Mouse (Mus musculus): Measurements from ENCODE around the gene Pbrm1. TPM values are rescaled to one million over a fixed set of nuclear protein-coding genes. Genes with fewer than 3 reads are reported as not detected.

Pbrm1 gene
- polyA plus RNA-seq, 1 experiment, result 8.3 TPM

DNA sequence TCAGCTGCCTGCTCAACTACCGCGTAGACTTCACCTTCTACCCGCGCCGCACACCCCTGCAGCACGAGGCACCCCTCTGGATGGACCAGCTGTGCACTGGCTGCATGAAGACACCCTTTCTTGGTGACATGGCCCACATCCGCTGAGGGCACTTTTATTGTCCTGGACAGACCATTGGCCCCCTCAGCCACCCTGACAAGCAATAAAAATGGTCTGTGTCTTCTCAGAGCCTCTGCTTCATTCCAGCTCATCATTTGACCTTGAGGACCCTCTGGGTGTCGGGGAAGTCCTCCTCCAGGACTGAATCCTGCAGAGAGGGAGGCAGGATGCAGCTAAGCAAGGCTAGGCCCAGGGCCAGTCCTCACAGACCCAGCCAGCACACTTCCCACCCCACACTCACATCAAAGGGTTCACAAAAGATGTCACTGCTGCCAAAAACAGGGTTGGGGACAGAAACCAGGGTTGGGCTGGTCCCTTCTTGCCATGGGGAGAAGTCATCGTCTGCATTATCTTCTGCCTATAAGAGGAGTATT lies 120.0 kb downstream of the Pbrm1 start:
- Histone ChIP-seq H3K27ac (ENCODE audit: control insufficient read depth, insufficient read depth, low read depth, low read length) (no peak overlapping the region), H3K4me1 (ENCODE audit: control insufficient read depth, insufficient read depth, low read length) (no peaks in the 10 kb centered on the region), H3K4me3 (ENCODE audit: control insufficient read depth, low read depth, low read length) (no peak overlapping the region), H3K36me3 (ENCODE audit: control insufficient read depth, insufficient read depth, low read length) (no peaks in the 10 kb centered on the region), H3K27me3 (ENCODE audit: control insufficient read depth, insufficient read depth, low read length) (no peaks in the 10 kb centered on the region)
- no peak for TF ChIP-seq POLR2A (IDR thresholded peaks at IDR 0.05; ENCODE audit: control insufficient read depth, low read depth, low read length)
- TF ChIP-seq CTCF (IDR thresholded peaks at IDR 0.05; ENCODE audit: control insufficient read depth, insufficient read depth, insufficient replicate concordance, low read depth, low read length), result no peak

- Histone ChIP-seq H3K4me1 (ENCODE audit: control insufficient read depth, insufficient read depth, low read length) (no peaks in the 10 kb centered on the region), H3K36me3 (ENCODE audit: control insufficient read depth, insufficient read depth, low read length) (no peaks in the 10 kb centered on the region), H3K27me3 (ENCODE audit: control insufficient read depth, insufficient read depth, low read length) (no peaks in the 10 kb centered on the region), H3K4me3 (ENCODE audit: control insufficient read depth, low read depth, low read length) (no peak overlapping the region), H3K27ac (ENCODE audit: control insufficient read depth, insufficient read depth, low read depth, low read length) (no peak overlapping the region)
- TF ChIP-seq POLR2A (IDR thresholded peaks at IDR 0.05; ENCODE audit: control insufficient read depth, low read depth, low read length) (no peak), CTCF (IDR thresholded peaks at IDR 0.05; ENCODE audit: control insufficient read depth, insufficient read depth, insufficient replicate concordance, low read depth, low read length) (no peak)
These were observed 120.7 kb downstream of the Pbrm1 start for GRCm38 (mm10) chr14:31139666-31140065.

DNA sequence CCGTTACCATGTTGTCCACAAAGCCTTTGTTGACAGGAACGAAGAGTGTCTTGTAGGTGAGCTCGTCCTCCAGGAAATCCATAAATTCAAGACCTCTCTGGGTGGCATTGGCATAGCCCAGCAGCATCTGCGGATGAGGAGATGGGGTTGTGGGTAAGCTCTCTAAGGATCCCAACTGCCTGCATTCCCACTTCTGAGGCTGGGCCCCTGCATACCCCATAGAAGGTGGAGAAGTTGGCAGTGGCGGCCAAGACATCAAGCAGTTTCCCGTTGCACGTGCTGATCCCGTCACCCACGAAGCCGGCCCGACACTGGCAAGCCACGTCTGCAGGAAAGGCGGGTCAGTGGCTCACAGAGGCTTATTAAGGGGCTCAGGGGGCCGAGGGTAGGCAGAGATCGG lies 121.2 kb downstream of the Pbrm1 start:
- TF ChIP-seq POLR2A (IDR thresholded peaks at IDR 0.05; ENCODE audit: control insufficient read depth, low read depth, low read length) (no peak), CTCF (IDR thresholded peaks at IDR 0.05; ENCODE audit: control insufficient read depth, insufficient read depth, insufficient replicate concordance, low read depth, low read length) (no peak)
- H3K27me3 ChIP-seq (ENCODE audit: control insufficient read depth, insufficient read depth, low read length), result no peaks in the 10 kb centered on the region
- no peak overlapping the region for H3K27ac ChIP-seq (ENCODE audit: control insufficient read depth, insufficient read depth, low read depth, low read length)
- no peaks in the 10 kb centered on the region for H3K4me1 ChIP-seq (ENCODE audit: control insufficient read depth, insufficient read depth, low read length)
- H3K4me3 ChIP-seq (ENCODE audit: control insufficient read depth, low read depth, low read length), result no peak overlapping the region
- H3K36me3 ChIP-seq (ENCODE audit: control insufficient read depth, insufficient read depth, low read length), result no peaks in the 10 kb centered on the region

DNA sequence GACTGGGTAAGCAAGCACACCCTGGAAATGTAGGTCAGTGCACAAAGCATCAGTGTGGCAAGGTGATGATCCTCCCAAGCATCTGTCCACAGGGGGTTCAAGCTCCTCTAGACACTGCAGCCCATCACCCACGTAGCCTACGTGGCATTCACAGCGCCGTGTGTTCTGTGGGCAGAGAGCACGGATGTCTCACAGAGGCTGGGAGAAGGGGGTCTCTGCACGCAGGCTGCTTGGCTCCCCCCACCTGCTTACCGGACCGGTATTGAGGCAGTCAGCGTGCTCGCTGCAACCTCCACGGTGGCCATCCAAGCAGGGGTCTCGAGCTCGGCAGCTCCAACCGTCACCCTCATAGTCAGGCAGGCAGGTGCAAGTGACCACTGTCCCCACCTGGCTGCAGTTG lies 122.1 kb downstream of the Pbrm1 start:
- Histone ChIP-seq H3K4me1 (ENCODE audit: control insufficient read depth, insufficient read depth, low read length) (no peaks in the 10 kb centered on the region), H3K36me3 (ENCODE audit: control insufficient read depth, insufficient read depth, low read length) (no peaks in the 10 kb centered on the region), H3K4me3 (ENCODE audit: control insufficient read depth, low read depth, low read length) (no peak overlapping the region), H3K27ac (ENCODE audit: control insufficient read depth, insufficient read depth, low read depth, low read length) (no peak overlapping the region), H3K27me3 (ENCODE audit: control insufficient read depth, insufficient read depth, low read length) (no peaks in the 10 kb centered on the region)
- TF ChIP-seq POLR2A (IDR thresholded peaks at IDR 0.05; ENCODE audit: control insufficient read depth, low read depth, low read length) (no peak), CTCF (IDR thresholded peaks at IDR 0.05; ENCODE audit: control insufficient read depth, insufficient read depth, insufficient replicate concordance, low read depth, low read length) (no peak)

DNA sequence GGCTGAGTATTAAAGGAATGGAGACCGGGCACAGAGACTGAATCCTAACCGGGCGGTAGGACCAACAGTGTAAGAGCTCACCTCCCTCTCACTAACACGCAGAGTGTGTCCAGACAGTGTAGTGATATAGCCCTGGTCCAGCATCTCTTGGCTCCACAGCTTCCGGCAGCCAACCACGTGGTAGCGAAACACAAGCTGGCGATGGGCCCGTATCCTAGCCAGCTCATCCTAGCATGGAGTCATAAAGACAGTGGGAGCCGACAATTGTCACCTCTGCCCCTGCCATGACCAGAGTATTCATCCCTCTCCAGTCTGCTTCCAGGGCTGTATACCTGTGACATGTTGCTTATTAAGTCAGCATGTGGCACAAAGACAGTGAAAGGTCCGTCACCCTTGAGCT lies 126.8 kb downstream of the Pbrm1 start:
- H3K27me3 ChIP-seq (ENCODE audit: control insufficient read depth, insufficient read depth, low read length), result no peaks in the 10 kb centered on the region
- H3K4me3 ChIP-seq (ENCODE audit: control insufficient read depth, low read depth, low read length), result no peak overlapping the region
- H3K4me1 ChIP-seq (ENCODE audit: control insufficient read depth, insufficient read depth, low read length), result no peaks in the 10 kb centered on the region
- TF ChIP-seq POLR2A (IDR thresholded peaks at IDR 0.05; ENCODE audit: control insufficient read depth, low read depth, low read length) (no peak), CTCF (IDR thresholded peaks at IDR 0.05; ENCODE audit: control insufficient read depth, insufficient read depth, insufficient replicate concordance, low read depth, low read length) (no peak)
- no peaks in the 10 kb centered on the region for H3K36me3 ChIP-seq (ENCODE audit: control insufficient read depth, insufficient read depth, low read length)
- no peak overlapping the region for H3K27ac ChIP-seq (ENCODE audit: control insufficient read depth, insufficient read depth, low read depth, low read length)

- TF ChIP-seq POLR2A (IDR thresholded peaks at IDR 0.05; ENCODE audit: control insufficient read depth, low read depth, low read length), result no peak
- TF ChIP-seq CTCF (IDR thresholded peaks at IDR 0.05; ENCODE audit: control insufficient read depth, insufficient read depth, insufficient replicate concordance, low read depth, low read length), result no peak
- Histone ChIP-seq H3K27ac (ENCODE audit: control insufficient read depth, insufficient read depth, low read depth, low read length) (no peak overlapping the region), H3K27me3 (ENCODE audit: control insufficient read depth, insufficient read depth, low read length) (no peaks in the 10 kb centered on the region), H3K4me1 (ENCODE audit: control insufficient read depth, insufficient read depth, low read length) (no peaks in the 10 kb centered on the region), H3K36me3 (ENCODE audit: control insufficient read depth, insufficient read depth, low read length) (no peaks in the 10 kb centered on the region), H3K4me3 (ENCODE audit: control insufficient read depth, low read depth, low read length) (no peak overlapping the region)
These were observed 141.5 kb downstream of the Pbrm1 start for GRCm38 (mm10) chr14:31160196-31161150.

- H3K4me1 ChIP-seq (ENCODE audit: control insufficient read depth, insufficient read depth, low read length), result no peaks in the 10 kb centered on the region
- H3K27ac ChIP-seq (ENCODE audit: control insufficient read depth, insufficient read depth, low read depth, low read length), result no peak overlapping the region
- no peaks in the 10 kb centered on the region for H3K27me3 ChIP-seq (ENCODE audit: control insufficient read depth, insufficient read depth, low read length)
- no peak overlapping the region for H3K4me3 ChIP-seq (ENCODE audit: control insufficient read depth, low read depth, low read length)
- no peak for TF ChIP-seq CTCF (IDR thresholded peaks at IDR 0.05; ENCODE audit: control insufficient read depth, insufficient read depth, insufficient replicate concordance, low read depth, low read length)
- no peak for TF ChIP-seq POLR2A (IDR thresholded peaks at IDR 0.05; ENCODE audit: control insufficient read depth, low read depth, low read length)
- H3K36me3 ChIP-seq (ENCODE audit: control insufficient read depth, insufficient read depth, low read length), result no peaks in the 10 kb centered on the region
These were observed 142.3 kb downstream of the Pbrm1 start for GRCm38 (mm10) chr14:31161191-31161590.
